Mouse (Mus musculus) midbrain, postnatal 0 days (tissue): Measurements from ENCODE around the gene Psors1c2. TPM values are rescaled to one million over a fixed set of nuclear protein-coding genes. Genes with fewer than 3 reads are reported as not detected.

Experiments
- ATAC-seq: fragments of 200-750 bp; cut with Nextera tagmentation; 2 replicates; pipeline ENCODE4 v1.8.0; 2017; ENCODE audit warnings: moderate number of reproducible peaks, mild to moderate bottlenecking, moderate TSS enrichment, moderate library complexity; ENCODE audit not compliant: low FRiP score
- DNase-seq: peaks from one replicate; pipeline ENCODE4 v3.0.0-alpha.2; 2015; ENCODE audit warnings: low spot score
- H3K27ac ChIP-seq: fragments of 300-500 bp; sonication (generic); 2 replicates; pipeline ENCODE4 v1.5.1; 2014; ENCODE audit warnings: low read depth, mild to moderate bottlenecking, low read length, mixed read lengths
- H3K27me3 ChIP-seq: fragments of 300-500 bp; sonication (generic); 2 replicates; pipeline ENCODE4 v1.6.1; 2014; ENCODE audit warnings: low read length, control low read depth, mixed read lengths; ENCODE audit not compliant: insufficient read depth
- H3K36me3 ChIP-seq: fragments of 300-500 bp; sonication (generic); 2 replicates; pipeline ENCODE4 v1.6.1; 2014; ENCODE audit warnings: low read length, control low read depth, mixed read lengths; ENCODE audit not compliant: insufficient read depth
- H3K4me1 ChIP-seq: fragments of 300-500 bp; sonication (generic); 2 replicates; pipeline ENCODE4 v1.6.1; 2014; ENCODE audit warnings: mild to moderate bottlenecking, control low read depth, antibody characterized with exemption, low read length, mixed read lengths; ENCODE audit not compliant: insufficient read depth
- H3K4me2 ChIP-seq: fragments of 300-500 bp; sonication (generic); 2 replicates; pipeline ENCODE4 v1.6.1; 2014; ENCODE audit warnings: low read depth, mild to moderate bottlenecking, low read length, mixed read lengths; ENCODE audit not compliant: poor library complexity, severe bottlenecking
- H3K4me3 ChIP-seq: fragments of 300-500 bp; sonication (generic); 2 replicates; pipeline ENCODE4 v1.5.1; 2014; ENCODE audit warnings: low read depth, mild to moderate bottlenecking, low read length, moderate library complexity
- H3K9ac ChIP-seq: fragments of 300-500 bp; sonication (generic); replicated peaks from 2 replicates; pipeline ENCODE4 v1.6.1; 2014; ENCODE audit warnings: mild to moderate bottlenecking, low read length, moderate library complexity, mixed read lengths; ENCODE audit not compliant: poor library complexity, severe bottlenecking
- H3K9me3 ChIP-seq: fragments of 300-500 bp; sonication (generic); 2 replicates; pipeline ENCODE4 v1.6.1; 2016; ENCODE audit warnings: low read length, control low read depth
- CTCF ChIP-seq: IDR thresholded peaks from 2 replicates; pipeline ENCODE4 v1.5.1; 2016; ENCODE audit warnings: antibody characterized with exemption, mild to moderate bottlenecking
- WGBS: fragments of 180-500 bp; shearing (Covaris S2); extraction: QIAGEN DNeasy Blood & Tissue Kit; methylation state at CpG from one replicate; pipeline ENCODE4 v1.1.7; 2014; 5-methylcytosine and 5-hydroxymethylcytosine counted together
- polyA plus RNA-seq: library from polyadenylated mRNA; unstranded; fragments of >200 nt; fragmentation: Nextera tagmentation; extraction: Ambion mirVana; gene quantifications from 2 replicates; pipeline ENCODE4 v1.2.1, GENCODE M21; 2015
- total RNA-seq: library from RNA; depleted of rRNA; stranded (reverse); fragments of >200 nt; gene quantifications from 2 replicates; pipeline ENCODE4 v1.2.3, GENCODE M21; 2014; rRNA removed

Gene Psors1c2
- total and polyA plus RNA-seq, 2 experiments from 2014 or later = 0.43 TPM; not detected in 1

GRCm38 (mm10) chr17:35569091-35569944 lies 36.3 kb downstream of the Psors1c2 start:
- peak; percentile 27 for DNase-seq
- 0 out of 2 replicates have a peak, but pooled peaks have one; percentile 27 for ATAC-seq

GRCm38 (mm10) chr17:35570836-35571235 lies 37.8 kb downstream of the Psors1c2 start:
- Histone ChIP-seq H3K27ac (no peak overlapping the region), H3K4me3 (no peak overlapping the region), H3K27me3 (peaks cover 7% of the 10 kb centered on the region; the same call in 1 of the 2 replicates), H3K9me3 (no peaks in the 10 kb centered on the region), H3K4me1 (peaks cover 3% of the 10 kb centered on the region; the same call in 1 of the 2 replicates), H3K9ac (no peak overlapping the region), H3K36me3 (no peaks in the 10 kb centered on the region), H3K4me2 (no peak overlapping the region)
- no peak for ATAC-seq
- DNase-seq = no peak
- no peak for TF ChIP-seq CTCF
- WGBS = 71% methylated on average over 14 of the region's 14 CpGs

More at GRCm38 (mm10) chr17:35569091-35569944, 36.3 kb downstream of the Psors1c2 start:
- H3K4me1 ChIP-seq = peaks cover 3% of the 10 kb centered on the region; the same call in 1 of the 2 replicates
- peak overlapping the region; percentile 30; the same call in 1 of the 2 replicates for H3K4me3 ChIP-seq
- H3K4me2 ChIP-seq = peak overlapping the region; percentile 61
- no peaks in the 10 kb centered on the region for H3K36me3 ChIP-seq
- 3% methylated on average over 28 of the region's 28 CpGs for WGBS
- TF ChIP-seq CTCF = no peak
- peaks cover 7% of the 10 kb centered on the region; the same call in 1 of the 2 replicates for H3K27me3 ChIP-seq
- H3K27ac ChIP-seq = no peak overlapping the region
- peak overlapping the region; percentile 44 for H3K9ac ChIP-seq
- no peaks in the 10 kb centered on the region for H3K9me3 ChIP-seq

- peak; percentile 17; the same call in 1 of the 2 replicates for TF ChIP-seq CTCF
- Histone ChIP-seq H3K4me1 (peaks cover 3% of the 10 kb centered on the region; the same call in 1 of the 2 replicates), H3K9ac (no peak overlapping the region), H3K4me3 (no peak overlapping the region), H3K36me3 (no peaks in the 10 kb centered on the region), H3K4me2 (no peak overlapping the region), H3K27me3 (peaks cover 7% of the 10 kb centered on the region; the same call in 1 of the 2 replicates), H3K27ac (no peak overlapping the region), H3K9me3 (no peaks in the 10 kb centered on the region)
- 95% methylated on average over 7 of the region's 7 CpGs for WGBS
- DNase-seq = no peak
- ATAC-seq = no peak
These were observed 38.5 kb downstream of the Psors1c2 start for GRCm38 (mm10) chr17:35571477-35571876.

- 23% methylated on average over 6 of the region's 6 CpGs for WGBS
- peak; percentile 84 for DNase-seq
- Histone ChIP-seq H3K4me2 (no peak overlapping the region), H3K9me3 (no peaks in the 10 kb centered on the region), H3K4me1 (no peaks in the 10 kb centered on the region), H3K27me3 (no peaks in the 10 kb centered on the region; the same call in 1 of the 2 replicates), H3K4me3 (no peak overlapping the region), H3K27ac (no peak overlapping the region), H3K9ac (no peak overlapping the region), H3K36me3 (no peaks in the 10 kb centered on the region)
- no peak for ATAC-seq
- TF ChIP-seq CTCF = peak; percentile 97
These were observed 45.2 kb downstream of the Psors1c2 start for GRCm38 (mm10) chr17:35578211-35578610.

GRCm38 (mm10) chr17:35582900-35583299 lies 49.9 kb downstream of the Psors1c2 start:
- H3K9ac ChIP-seq = no peak overlapping the region
- H3K4me1 ChIP-seq = no peaks in the 10 kb centered on the region
- no peak overlapping the region for H3K27ac ChIP-seq
- WGBS = 91% methylated on average over 1 of the region's 1 CpGs
- H3K4me3 ChIP-seq = no peak overlapping the region
- ATAC-seq (no peak), DNase-seq (no peak)
- TF ChIP-seq CTCF = peak; percentile 72
- H3K9me3 ChIP-seq = no peaks in the 10 kb centered on the region
- H3K27me3 ChIP-seq = no peaks in the 10 kb centered on the region; the same call in 1 of the 2 replicates
- no peak overlapping the region for H3K4me2 ChIP-seq
- H3K36me3 ChIP-seq = no peaks in the 10 kb centered on the region

Other genes starting within 250 kb of the Psors1c2 start
- 0.38 and 0.60 TPM in 2 replicates for gene H2-Q1, start 212.8 kb upstream of the Psors1c2 start, total RNA-seq
- gene H2-Q1, start 212.8 kb upstream of the Psors1c2 start, polyA plus RNA-seq = 1.4 and 1.5 TPM in 2 replicates
- gene H2-Q2, start 191.0 kb upstream of the Psors1c2 start, total RNA-seq = 20.9 and 21.7 TPM in 2 replicates
- 21.1 and 22.5 TPM in 2 replicates for gene H2-Q2, start 191.0 kb upstream of the Psors1c2 start, polyA plus RNA-seq
- 1.4 and 4.0 TPM in 2 replicates for gene H2-Q4, start 153.6 kb upstream of the Psors1c2 start, total RNA-seq
- 0.79 and 1.0 TPM in 2 replicates for gene H2-Q4, start 153.6 kb upstream of the Psors1c2 start, polyA plus RNA-seq
- 0.11 and 0.52 TPM in 2 replicates for gene H2-Q6, start 108.4 kb upstream of the Psors1c2 start, total RNA-seq
- 1.8 TPM in 2 replicates for gene H2-Q6, start 108.4 kb upstream of the Psors1c2 start, polyA plus RNA-seq
- gene H2-Q7, start 94.0 kb upstream of the Psors1c2 start, total RNA-seq = 1.6 and 3.3 TPM in 2 replicates
- gene H2-Q7, start 94.0 kb upstream of the Psors1c2 start, polyA plus RNA-seq = 3.5 and 4.2 TPM in 2 replicates
- gene H2-Q10, start 63.1 kb upstream of the Psors1c2 start, total RNA-seq = 0.42 TPM in 1 of 2 replicates, not detected in the other
- gene H2-Q10, start 63.1 kb upstream of the Psors1c2 start, polyA plus RNA-seq = 0.47 and 0.62 TPM in 2 replicates
- gene Pou5f1, start 27.2 kb upstream of the Psors1c2 start, total RNA-seq = not detected in 2 replicates
- gene Pou5f1, start 27.2 kb upstream of the Psors1c2 start, polyA plus RNA-seq = not detected in 2 replicates
- gene Tcf19, start 16.4 kb upstream of the Psors1c2 start, total RNA-seq = 9.2 and 10.3 TPM in 2 replicates
- gene Tcf19, start 16.4 kb upstream of the Psors1c2 start, polyA plus RNA-seq = 4.5 and 4.7 TPM in 2 replicates
- 3.5 and 4.0 TPM in 2 replicates for gene Cchcr1, start 16.1 kb upstream of the Psors1c2 start, total RNA-seq
- gene Cchcr1, start 16.1 kb upstream of the Psors1c2 start, polyA plus RNA-seq = 1.9 and 2.1 TPM in 2 replicates
- gene Cdsn, start 18.9 kb downstream of the Psors1c2 start, total RNA-seq = 1.2 TPM in 1 of 2 replicates, not detected in the other
- 0.06 and 0.22 TPM in 2 replicates for gene Cdsn, start 18.9 kb downstream of the Psors1c2 start, polyA plus RNA-seq
- gene 2300002M23Rik, start 34.2 kb downstream of the Psors1c2 start, total RNA-seq = not detected in 2 replicates
- gene 2300002M23Rik, start 34.2 kb downstream of the Psors1c2 start, polyA plus RNA-seq = not detected in 2 replicates
- gene Sfta2, start 68.3 kb downstream of the Psors1c2 start, total RNA-seq = not detected in 2 replicates
- gene Sfta2, start 68.3 kb downstream of the Psors1c2 start, polyA plus RNA-seq = not detected in 2 replicates
- gene Gm9573, start 93.4 kb downstream of the Psors1c2 start, total RNA-seq = not detected in 2 replicates
- not detected in 2 replicates for gene Gm9573, start 93.4 kb downstream of the Psors1c2 start, polyA plus RNA-seq
- gene Mucl3, start 110.5 kb downstream of the Psors1c2 start, total RNA-seq = 0.77 TPM in 1 of 2 replicates, not detected in the other
- gene Mucl3, start 110.5 kb downstream of the Psors1c2 start, polyA plus RNA-seq = not detected in 2 replicates
- 43.0 and 49.2 TPM in 2 replicates for gene Vars2, start 134.4 kb downstream of the Psors1c2 start, total RNA-seq
- 13.8 and 15.9 TPM in 2 replicates for gene Vars2, start 134.4 kb downstream of the Psors1c2 start, polyA plus RNA-seq
- 20.6 and 27.7 TPM in 2 replicates for gene Gtf2h4, start 140.5 kb downstream of the Psors1c2 start, total RNA-seq
- gene Gtf2h4, start 140.5 kb downstream of the Psors1c2 start, polyA plus RNA-seq = 17.8 and 18.4 TPM in 2 replicates
- gene Ddr1, start 171.4 kb downstream of the Psors1c2 start, total RNA-seq = 82.8 and 100 TPM in 2 replicates
- 48.5 and 49.3 TPM in 2 replicates for gene Ddr1, start 171.4 kb downstream of the Psors1c2 start, polyA plus RNA-seq